In genomic region chr15:42309586-42309985, GRCm38 (mm10) we compare ENCODE assay signal across 7 mouse cellular contexts.
A peak's percentile ranks its signal among the peaks of the same experiment; 100 is the strongest.
DNase-seq lines count a peak whose midpoint lies in the region; ATAC-seq and TF ChIP-seq lines count a peak whose summit lies in the region.

No protein-coding gene starts in this region.

- no peaks in the 10 kb centered on the region for H3K4me1 ChIP-seq in lung, postnatal 0 days (ENCODE audit: insufficient read depth, low read depth, low read length)
- H3K4me1 ChIP-seq in neural tube, embryonic 15.5 days = no peaks in the 10 kb centered on the region

- ATAC-seq in lung, postnatal 0 days = no peak
- ATAC-seq in neural tube, embryonic 15.5 days (ENCODE audit: low FRiP score) = no peak

- no peak overlapping the region for H3K27ac ChIP-seq in lung, postnatal 0 days (ENCODE audit: low read length)
- no peak overlapping the region for H3K27ac ChIP-seq in neural tube, embryonic 15.5 days (replicated peaks)

- 33% methylated on average over 5 of the region's 5 CpGs for WGBS in lung, postnatal 0 days
- WGBS in neural tube, embryonic 15.5 days = 41% methylated on average over 5 of the region's 5 CpGs

- H3K27me3 ChIP-seq in lung, postnatal 0 days (replicated peaks; ENCODE audit: insufficient read depth, low read length) = no peaks in the 10 kb centered on the region
- no peaks in the 10 kb centered on the region for H3K27me3 ChIP-seq in neural tube, embryonic 15.5 days (replicated peaks)

- no peak for TF ChIP-seq EP300 in lung, postnatal 0 days (IDR thresholded peaks at IDR 0.05)

- no peaks in the 10 kb centered on the region for H3K9me3 ChIP-seq in lung, postnatal 0 days (ENCODE audit: low read length)
- no peaks in the 10 kb centered on the region for H3K9me3 ChIP-seq in neural tube, embryonic 15.5 days (replicated peaks)

- peak; percentile 49 for DNase-seq in layer of hippocampus, adult 11-12 months (ENCODE audit: low spot score)
- DNase-seq in layer of hippocampus, postnatal 25 days (ENCODE audit: extremely low spot score in 1 of 2, low spot score in 1 of 2) = no peak
- DNase-seq in brain, adult 2 months (ENCODE audit: low read depth, low spot score) = peak; percentile 97
- peak; percentile 64 for DNase-seq in fat pad, adult 2 months (ENCODE audit: extremely low read depth, low read depth, low spot score)
- DNase-seq in lung, postnatal 0 days (ENCODE audit: low spot score) = peak; percentile 67
- no peak for DNase-seq in spleen, postnatal 10 days (ENCODE audit: low spot score in 2 of 2)

- H3K4me2 ChIP-seq in lung, postnatal 0 days (replicated peaks; ENCODE audit: low read depth, low read length) = no peak overlapping the region
- H3K4me2 ChIP-seq in neural tube, embryonic 15.5 days = no peak overlapping the region

- H3K4me3 ChIP-seq in lung, postnatal 0 days (ENCODE audit: low read depth, low read length) = no peak overlapping the region
- H3K4me3 ChIP-seq in neural tube, embryonic 15.5 days (replicated peaks) = no peak overlapping the region

- no peak for TF ChIP-seq CTCF in lung, postnatal 0 days (IDR thresholded peaks at IDR 0.05)

- no peak overlapping the region for H3K9ac ChIP-seq in lung, postnatal 0 days (replicated peaks; ENCODE audit: low read depth)
- no peak overlapping the region for H3K9ac ChIP-seq in neural tube, embryonic 15.5 days (replicated peaks)

- no peaks in the 10 kb centered on the region for H3K36me3 ChIP-seq in lung, postnatal 0 days (ENCODE audit: insufficient read depth, low read length)
- no peaks in the 10 kb centered on the region for H3K36me3 ChIP-seq in neural tube, embryonic 15.5 days

Comparison
In these comparisons a context has a peak if more than half of its experiments do, and no peak if none do; other contexts are left out.
1. DNase-seq: peak in layer of hippocampus, adult 11-12 months (single experiment), brain, adult 2 months (single experiment), fat pad, adult 2 months (single experiment) and lung, postnatal 0 days (single experiment); none in layer of hippocampus, postnatal 25 days (0 of 2) and spleen, postnatal 10 days (0 of 2).